Mouse (Mus musculus): ENCODE measurements around the gene Clic4.

GRCm38 (mm10) chr4:135270476-135270875, 2.1 kb downstream of the Clic4 start:
- TF ChIP-seq POLR2A (IDR thresholded peaks at IDR 0.05; ENCODE audit: low read depth, low read length) (no peak), CTCF (IDR thresholded peaks at IDR 0.05; ENCODE audit: extremely low read depth, insufficient read depth, insufficient read length, insufficient replicate concordance) (no peak)
